Mouse (Mus musculus) MEL (cell line): ENCODE data around the gene Lnx2. TPM values are rescaled to one million over a fixed set of nuclear protein-coding genes. Genes with fewer than 3 reads are reported as not detected.

Experiments used
- DNase-seq: peaks from one replicate; pipeline ENCODE4 v3.0.0; 2011; ENCODE audit warnings: low read depth, low spot score
- H3K27ac ChIP-seq: 2 replicates; pipeline ENCODE4 v1.5.1; 2012; ENCODE audit warnings: low read depth, mild to moderate bottlenecking, control low read depth, low read length, moderate library complexity; ENCODE audit not compliant: control insufficient read depth
- H3K27me3 ChIP-seq, 2 experiments: fragments of 150-350 bp in 1 of 2; sonication (generic) in 1 of 2; 2 replicates each; pipeline ENCODE4 v1.6.1; 2012; ENCODE audit warnings: low read length in 2 of 2, mild to moderate bottlenecking in 2 of 2, improper control_type of control experiment in 1 of 2, moderate library complexity in 1 of 2; ENCODE audit not compliant: insufficient read depth in 2 of 2, control insufficient read depth in 1 of 2
- H3K36me3 ChIP-seq, 2 experiments: 2 replicates each; pipeline ENCODE4 v1.6.1; 2012 to 2014; ENCODE audit warnings: low read length in 2 of 2, improper control_type of control experiment in 1 of 2, inconsistent platforms in 1 of 2, mild to moderate bottlenecking in 1 of 2; ENCODE audit not compliant: insufficient read depth in 2 of 2, control insufficient read depth in 1 of 2
- H3K4me1 ChIP-seq, 2 experiments: fragments of 150-350 bp in 1 of 2; sonication (generic) in 1 of 2; 2 replicates each; pipeline ENCODE4 v1.6.1; 2012; ENCODE audit warnings: low read length in 2 of 2, improper control_type of control experiment in 1 of 2, mild to moderate bottlenecking in 1 of 2; ENCODE audit not compliant: insufficient read depth in 2 of 2, control insufficient read depth in 1 of 2
- H3K4me3 ChIP-seq, 2 experiments: fragments of 150-350 bp in 1 of 2; sonication (generic) in 1 of 2; 2 replicates each; pipeline ENCODE4 v1.5.1; 2012; ENCODE audit warnings: low read depth in 2 of 2, low read length in 2 of 2, mild to moderate bottlenecking in 2 of 2, moderate library complexity in 2 of 2, control low read depth in 1 of 2, improper control_type of control experiment in 1 of 2; ENCODE audit not compliant: control insufficient read depth in 1 of 2, insufficient read depth in 1 of 2
- H3K79me2 ChIP-seq: 2 replicates; pipeline ENCODE4 v1.6.1; 2012; ENCODE audit warnings: mild to moderate bottlenecking, low read length, moderate library complexity; ENCODE audit not compliant: control insufficient read depth, poor library complexity, insufficient read depth
- H3K9ac ChIP-seq: 2 replicates; pipeline ENCODE4 v1.6.1; 2012; ENCODE audit warnings: low read depth, mild to moderate bottlenecking, control low read depth, low read length, moderate library complexity; ENCODE audit not compliant: control insufficient read depth, poor library complexity, severe bottlenecking
- H3K9me3 ChIP-seq: fragments of 150-350 bp; sonication (generic); replicated peaks from 2 replicates; pipeline ENCODE4 v1.6.1; 2012; ENCODE audit warnings: mild to moderate bottlenecking, low read length, improper control_type of control experiment, moderate library complexity; ENCODE audit not compliant: insufficient read depth
- BHLHE40 ChIP-seq: IDR thresholded peaks from 2 replicates; pipeline ENCODE4 v1.6.1; 2012; ENCODE audit warnings: low read depth, mild to moderate bottlenecking, inconsistent platforms, low read length, improper control_type of control experiment, borderline replicate concordance
- CHD2 ChIP-seq: IDR thresholded peaks from 2 replicates; pipeline ENCODE4 v1.6.1; 2011; ENCODE audit warnings: low read length, improper control_type of control experiment
- E2F4 ChIP-seq: IDR thresholded peaks from 2 replicates; pipeline ENCODE4 v1.6.1; 2011; ENCODE audit warnings: low read depth, low read length, improper control_type of control experiment, borderline replicate concordance
- ELF1 ChIP-seq: IDR thresholded peaks from 2 replicates; pipeline ENCODE4 v1.6.1; 2014; ENCODE audit warnings: low read depth, mild to moderate bottlenecking, inconsistent platforms, low read length, improper control_type of control experiment, moderate library complexity
- GATA1 ChIP-seq: IDR thresholded peaks from 2 replicates; pipeline ENCODE4 v1.6.1; 2011; ENCODE audit warnings: low read depth, low read length, improper control_type of control experiment
- HCFC1 ChIP-seq: IDR thresholded peaks from 2 replicates; pipeline ENCODE4 v1.6.1; 2012; ENCODE audit warnings: low read depth, mild to moderate bottlenecking, inconsistent platforms, low read length, improper control_type of control experiment, moderate library complexity
- MAFK ChIP-seq: IDR thresholded peaks from 2 replicates; pipeline ENCODE4 v1.6.1; 2011; ENCODE audit warnings: low read depth, mild to moderate bottlenecking, low read length, improper control_type of control experiment, borderline replicate concordance
- MYB ChIP-seq: IDR thresholded peaks from 2 replicates; pipeline ENCODE4 v1.6.1; 2011; ENCODE audit warnings: mild to moderate bottlenecking, low read depth, low read length, improper control_type of control experiment
- NELFE ChIP-seq: IDR thresholded peaks from 2 replicates; pipeline ENCODE4 v1.6.1; 2011; ENCODE audit warnings: low read depth, low read length, improper control_type of control experiment
- NRF1 ChIP-seq: IDR thresholded peaks from 2 replicates; pipeline ENCODE4 v1.6.1; 2014; ENCODE audit warnings: low read depth, mild to moderate bottlenecking, inconsistent platforms, low read length, improper control_type of control experiment, moderate library complexity; ENCODE audit not compliant: poor library complexity, insufficient read depth, severe bottlenecking
- POLR2A ChIP-seq, 2 experiments: IDR thresholded peaks; 2 replicates each; pipeline ENCODE4 v1.6.1; 2011 to 2012; ENCODE audit warnings: low read length in 2 of 2, mild to moderate bottlenecking in 2 of 2, control low read depth in 1 of 2, improper control_type of control experiment in 1 of 2, low read depth in 1 of 2, moderate library complexity in 1 of 2; ENCODE audit not compliant: control insufficient read depth in 1 of 2, insufficient read depth in 1 of 2, poor library complexity in 1 of 2
- POLR2AphosphoS2 ChIP-seq: IDR thresholded peaks from 2 replicates; pipeline ENCODE4 v1.6.1; 2011; ENCODE audit warnings: low read length, improper control_type of control experiment
- POLR2AphosphoS5 ChIP-seq: IDR thresholded peaks from 2 replicates; pipeline ENCODE4 v1.6.1; 2012; ENCODE audit warnings: low read depth, borderline replicate concordance, mild to moderate bottlenecking, inconsistent platforms, low read length, moderate library complexity, mixed read lengths
- RAD21 ChIP-seq: IDR thresholded peaks from 2 replicates; pipeline ENCODE4 v1.6.1; 2011; ENCODE audit warnings: mild to moderate bottlenecking, low read depth, low read length, improper control_type of control experiment
- TBP ChIP-seq: IDR thresholded peaks from 2 replicates; pipeline ENCODE4 v1.8.0; 2011; ENCODE audit warnings: low read depth, low read length, improper control_type of control experiment
- TCF12 ChIP-seq: IDR thresholded peaks from 2 replicates; pipeline ENCODE4 v1.6.1; 2014; ENCODE audit warnings: low read depth, mild to moderate bottlenecking, inconsistent platforms, low read length, improper control_type of control experiment, moderate library complexity
- UBTF ChIP-seq: IDR thresholded peaks from 2 replicates; pipeline ENCODE4 v1.6.1; 2012; ENCODE audit warnings: low read depth, mild to moderate bottlenecking, inconsistent platforms, low read length, improper control_type of control experiment, moderate library complexity, borderline replicate concordance; ENCODE audit not compliant: insufficient read depth
- USF1 ChIP-seq: IDR thresholded peaks from 2 replicates; pipeline ENCODE4 v1.6.1; 2014; ENCODE audit warnings: low read depth, mild to moderate bottlenecking, inconsistent platforms, low read length, improper control_type of control experiment, moderate library complexity
- USF2 ChIP-seq, 2 experiments: IDR thresholded peaks; 2 replicates each; pipeline ENCODE4 v1.6.1; 2011 to 2012; ENCODE audit warnings: improper control_type of control experiment in 2 of 2, low read length in 2 of 2, borderline replicate concordance in 1 of 2, inconsistent platforms in 1 of 2, low read depth in 1 of 2, mild to moderate bottlenecking in 1 of 2; ENCODE audit not compliant: insufficient read depth in 1 of 2
- polyA plus RNA-seq, 2 experiments: library from polyadenylated mRNA; stranded (reverse) in 1 of 2; unstranded in 1 of 2; fragments of >175 nt in 1 of 2; fragments of >200 nt in 1 of 2; gene quantifications; 2 replicates each; pipeline versions ENCODE4 v1.2.1 to v1.2.4; 2012; ENCODE audit warnings: low replicate concordance in 2 of 2, low read depth in 1 of 2; ENCODE audit not compliant: insufficient read length in 2 of 2, insufficient read depth in 1 of 2, missing spikeins in 1 of 2
- total RNA-seq: library from RNA; depleted of rRNA; stranded (reverse); fragments of 300-350 nt; gene quantifications from 2 replicates; pipeline ENCODE4 v1.2.3, GENCODE M21; 2012

Lnx2 gene
- total and polyA plus RNA-seq, 3 experiments = 22.0 to 26.1 TPM; not detected in 1

DNA sequence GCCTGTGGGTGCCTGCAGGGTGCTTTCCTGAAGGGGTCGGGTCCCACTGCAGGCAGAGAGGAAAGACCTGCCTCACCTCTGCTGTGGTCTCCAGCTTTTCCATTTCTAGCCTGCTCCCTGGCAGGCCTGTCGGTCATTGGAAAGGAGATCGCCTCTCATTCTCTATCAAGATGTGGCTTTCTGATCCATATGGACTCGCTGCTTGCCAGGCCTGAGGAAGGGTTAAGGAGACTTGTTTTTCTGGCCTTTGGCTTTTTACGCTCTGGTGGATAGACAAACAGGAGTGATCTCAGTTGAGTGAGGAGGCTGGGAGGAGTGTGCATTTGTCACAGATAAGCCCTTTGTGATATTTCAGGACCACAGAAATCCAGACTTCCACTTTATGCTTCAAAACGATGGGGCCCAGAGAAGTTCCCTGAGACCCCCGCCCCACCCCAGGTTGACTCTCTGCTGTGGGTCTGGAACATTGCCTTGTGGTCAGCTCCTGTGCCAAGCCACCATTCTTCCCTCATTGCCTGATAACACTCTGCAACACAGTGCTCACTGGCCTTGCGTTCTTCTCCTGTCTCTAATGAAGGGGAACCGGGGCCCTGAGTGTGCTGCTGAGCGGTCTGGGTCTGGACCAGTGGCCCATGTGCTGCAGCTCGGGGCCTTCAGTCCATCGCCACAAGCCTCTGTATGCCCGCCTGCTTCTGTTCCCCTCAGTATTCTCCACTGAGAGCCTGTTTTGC is 32.6 kb upstream of the Lnx2 start:
- Histone ChIP-seq H3K27me3 (no peaks in the 10 kb centered on the region), H3K79me2 (no peaks in the 10 kb centered on the region), H3K27ac (no peak overlapping the region), H3K4me1 (no peaks in the 10 kb centered on the region), H3K36me3 (peaks cover 0 to 32% of the 10 kb centered on the region in 2 experiments; a peak in 2 of 4 replicates), H3K9me3 (no peaks in the 10 kb centered on the region), H3K9ac (no peak overlapping the region), H3K4me3 (no peak overlapping the region)
- DNase-seq = no peak
- TF ChIP-seq CHD2 (no peak), MYB (no peak), TCF12 (no peak), POLR2AphosphoS5 (no peak), BHLHE40 (no peak), POLR2A (IDR thresholded peaks at IDR 0.05; ENCODE audit: control insufficient read depth in 1 of 2, insufficient read depth in 1 of 2, low read depth in 1 of 2, low read length in 2 of 2, poor library complexity in 1 of 2) (no peak), RAD21 (no peak), NELFE (no peak)

DNA sequence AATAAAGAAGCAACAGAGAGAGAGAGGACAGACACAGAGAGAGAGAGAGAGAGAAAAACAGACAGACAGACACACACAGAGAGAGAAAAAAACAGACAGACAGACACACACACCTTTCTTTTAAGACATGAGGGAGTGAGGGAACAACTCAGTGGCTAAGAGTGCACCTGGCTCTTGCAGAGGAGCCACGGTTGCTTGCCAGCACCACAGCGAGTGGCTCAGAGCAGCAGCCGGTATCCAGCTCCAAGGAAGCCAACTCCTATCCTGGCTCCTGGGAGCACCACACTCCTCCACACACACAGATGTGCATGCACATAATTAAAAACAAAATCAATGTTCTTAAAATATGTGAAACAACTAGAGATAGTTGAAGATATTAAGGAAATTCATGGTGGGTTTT is 30.9 kb upstream of the Lnx2 start:
- peaks cover 0 to 39% of the 10 kb centered on the region in 2 experiments; a peak in 2 of 4 replicates for H3K36me3 ChIP-seq
- DNase-seq = no peak
- H3K27me3 ChIP-seq = no peaks in the 10 kb centered on the region
- no peak overlapping the region for H3K9ac ChIP-seq
- H3K4me1 ChIP-seq = no peaks in the 10 kb centered on the region
- no peak for TF ChIP-seq POLR2AphosphoS2
- TF ChIP-seq USF1 = no peak
- no peak for TF ChIP-seq NRF1
- no peak for TF ChIP-seq CHD2
- no peak for TF ChIP-seq ELF1
- TF ChIP-seq BHLHE40 = no peak
- TF ChIP-seq HCFC1 = no peak
- TF ChIP-seq E2F4 = no peak
- no peak for TF ChIP-seq MAFK
- no peak for TF ChIP-seq MYB
- no peak for TF ChIP-seq USF2 (IDR thresholded peaks at IDR 0.05; ENCODE audit: borderline replicate concordance in 1 of 2, insufficient read depth in 1 of 2, low read depth in 1 of 2, low read length in 2 of 2)
- no peak for TF ChIP-seq UBTF
- TF ChIP-seq GATA1 = no peak
- TF ChIP-seq TBP = no peak
- no peak overlapping the region for H3K27ac ChIP-seq
- H3K4me3 ChIP-seq = no peak overlapping the region
- no peaks in the 10 kb centered on the region for H3K79me2 ChIP-seq
- H3K9me3 ChIP-seq = no peaks in the 10 kb centered on the region
